Mouse (Mus musculus) heart, postnatal 0 days (tissue): Measurements from ENCODE around the gene Lpp. TPM values are rescaled to one million over a fixed set of nuclear protein-coding genes. Genes with fewer than 3 reads are reported as not detected.

ENCODE experiments used
- ATAC-seq: fragments of 200-750 bp; cut with Nextera tagmentation; 2 replicates; pipeline ENCODE4 v1.8.0; 2017; ENCODE audit warnings: low read depth, moderate number of reproducible peaks, moderate library complexity; ENCODE audit not compliant: insufficient read depth
- DNase-seq: peaks from one replicate; pipeline ENCODE4 v3.0.0-alpha.2; 2016; ENCODE audit warnings: low spot score
- H3K27ac ChIP-seq: fragments of 300-500 bp; sonication (generic); 2 replicates; pipeline ENCODE4 v1.5.1; 2014; ENCODE audit warnings: low read depth, mild to moderate bottlenecking
- H3K27me3 ChIP-seq: fragments of 300-500 bp; sonication (generic); 2 replicates; pipeline ENCODE4 v1.6.1; 2014; ENCODE audit warnings: low read length, mixed read lengths; ENCODE audit not compliant: control insufficient read depth, insufficient read depth
- H3K36me3 ChIP-seq: fragments of 300-500 bp; sonication (generic); replicated peaks from 2 replicates; pipeline ENCODE4 v1.6.1; 2014; ENCODE audit warnings: low read length, mixed read lengths; ENCODE audit not compliant: control insufficient read depth, insufficient read depth
- H3K4me1 ChIP-seq: fragments of 300-500 bp; sonication (generic); 2 replicates; pipeline ENCODE4 v1.6.1; 2014; ENCODE audit warnings: antibody characterized with exemption; ENCODE audit not compliant: control insufficient read depth, insufficient read depth
- H3K4me2 ChIP-seq: fragments of 300-500 bp; sonication (generic); 2 replicates; pipeline ENCODE4 v1.6.1; 2014; ENCODE audit warnings: low read depth, mild to moderate bottlenecking, low read length, moderate library complexity
- H3K4me3 ChIP-seq: fragments of 300-500 bp; sonication (generic); 2 replicates; pipeline ENCODE4 v1.5.1; 2014; ENCODE audit warnings: low read depth, low read length
- H3K9ac ChIP-seq: fragments of 300-500 bp; sonication (generic); replicated peaks from 2 replicates; pipeline ENCODE4 v1.6.1; 2014; ENCODE audit warnings: low read depth, low read length, mixed read lengths
- H3K9me3 ChIP-seq: fragments of 300-500 bp; sonication (generic); replicated peaks from 2 replicates; pipeline ENCODE4 v1.6.1; 2016; ENCODE audit warnings: low read length; ENCODE audit not compliant: control insufficient read depth
- CTCF ChIP-seq: IDR thresholded peaks from 2 replicates; pipeline ENCODE4 v1.5.1; 2016; ENCODE audit warnings: antibody characterized with exemption, control low read depth, low read depth
- EP300 ChIP-seq: IDR thresholded peaks from 2 replicates; pipeline ENCODE4 v1.6.1; 2016; ENCODE audit warnings: antibody characterized with exemption, low read depth
- WGBS: fragments of 180-500 bp; shearing (Covaris S2); extraction: QIAGEN DNeasy Blood & Tissue Kit; methylation state at CpG from one replicate; pipeline ENCODE4 v1.1.7; 2014; 5-methylcytosine and 5-hydroxymethylcytosine counted together
- polyA plus RNA-seq: library from polyadenylated mRNA; unstranded; fragments of >200 nt; fragmentation: Nextera tagmentation; extraction: Ambion mirVana; gene quantifications from 2 replicates; pipeline ENCODE4 v1.2.1, GENCODE M21; 2015
- total RNA-seq: library from RNA; depleted of rRNA; stranded (reverse); fragments of >200 nt; gene quantifications from 2 replicates; pipeline ENCODE4 v1.2.3, GENCODE M21; 2014; ENCODE audit warnings: low replicate concordance

Gene Lpp
- total and polyA plus RNA-seq, 2 experiments from 2014 or later = 32.1 to 77.4 TPM

DNA sequence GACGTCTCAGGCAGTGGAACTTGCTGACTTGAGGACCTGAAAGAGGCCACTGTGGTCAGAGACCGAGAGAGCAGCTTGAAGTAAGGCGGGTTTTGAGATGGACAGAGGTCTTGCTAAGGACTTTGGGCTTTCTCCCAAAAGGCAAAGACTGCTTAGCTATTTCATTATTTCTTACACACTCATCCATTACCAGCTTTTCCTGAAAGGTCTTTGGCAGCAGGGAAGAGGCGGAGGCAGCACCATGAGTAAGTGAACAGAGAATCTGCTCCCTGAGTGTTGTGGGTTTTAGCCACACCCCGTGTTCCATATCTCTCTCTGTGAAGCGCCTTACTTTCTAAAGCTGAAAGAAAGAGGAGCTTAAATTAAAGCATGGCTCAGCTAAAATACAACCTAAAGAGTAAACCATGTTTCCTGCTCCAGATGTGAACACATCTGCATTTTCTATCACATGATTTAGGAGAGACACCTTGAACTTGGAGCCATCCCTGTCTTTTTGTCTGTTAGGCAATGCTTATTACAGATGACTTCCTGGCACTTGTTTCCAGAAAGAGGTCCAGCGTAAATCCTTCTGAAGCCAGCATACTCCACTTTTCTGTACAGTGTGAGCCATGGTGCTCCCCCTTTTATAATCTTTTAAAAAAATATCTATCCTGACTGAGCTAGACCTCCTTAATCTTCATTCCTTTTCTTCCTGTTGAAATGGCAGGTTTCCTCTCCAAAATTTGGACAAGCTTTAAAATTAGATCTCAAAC is 520.5 kb downstream of the Lpp start:
- Histone ChIP-seq H3K9ac (no peak overlapping the region), H3K4me3 (no peak overlapping the region), H3K9me3 (no peaks in the 10 kb centered on the region), H3K4me1 (peaks cover 21% of the 10 kb centered on the region; the same call in 1 of the 2 replicates), H3K27ac (peak overlapping the region; percentile 74), H3K4me2 (no peak overlapping the region; the same call in 1 of the 2 replicates), H3K27me3 (no peaks in the 10 kb centered on the region), H3K36me3 (no peaks in the 10 kb centered on the region)
- DNase-seq (peak; percentile 46), ATAC-seq (no peak)
- 43% methylated on average over 7 of the region's 7 CpGs for WGBS
- TF ChIP-seq EP300 = no peak
- TF ChIP-seq CTCF = no peak

DNA sequence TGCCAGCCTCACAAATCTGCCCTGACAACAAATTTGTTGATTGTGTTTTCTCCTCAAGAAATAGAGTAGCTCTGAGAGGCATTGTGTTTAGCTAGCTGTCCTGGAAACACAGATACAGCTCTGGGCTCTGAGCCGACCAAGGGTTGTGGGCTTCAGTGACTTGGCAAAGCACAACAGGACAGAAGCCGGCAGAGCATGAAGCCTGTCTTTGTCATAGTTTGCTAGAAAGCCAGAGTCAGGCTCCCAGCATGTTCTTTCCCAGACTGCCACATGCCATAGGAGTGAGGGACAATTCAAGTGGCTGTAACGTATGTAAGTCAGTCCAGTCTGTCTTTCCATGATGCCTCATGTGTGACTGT is 521.1 kb downstream of the Lpp start:
- DNase-seq = peak; percentile 92
- Histone ChIP-seq H3K4me3 (no peak overlapping the region), H3K36me3 (no peaks in the 10 kb centered on the region), H3K9ac (no peak overlapping the region), H3K27me3 (no peaks in the 10 kb centered on the region), H3K4me1 (peaks cover 21% of the 10 kb centered on the region; the same call in 1 of the 2 replicates), H3K4me2 (no peak overlapping the region), H3K9me3 (no peaks in the 10 kb centered on the region), H3K27ac (peak overlapping the region; percentile 74)
- WGBS = 20% methylated on average over 3 of the region's 3 CpGs
- TF ChIP-seq CTCF (no peak), EP300 (no peak)
- peak; percentile 85 for ATAC-seq

DNA sequence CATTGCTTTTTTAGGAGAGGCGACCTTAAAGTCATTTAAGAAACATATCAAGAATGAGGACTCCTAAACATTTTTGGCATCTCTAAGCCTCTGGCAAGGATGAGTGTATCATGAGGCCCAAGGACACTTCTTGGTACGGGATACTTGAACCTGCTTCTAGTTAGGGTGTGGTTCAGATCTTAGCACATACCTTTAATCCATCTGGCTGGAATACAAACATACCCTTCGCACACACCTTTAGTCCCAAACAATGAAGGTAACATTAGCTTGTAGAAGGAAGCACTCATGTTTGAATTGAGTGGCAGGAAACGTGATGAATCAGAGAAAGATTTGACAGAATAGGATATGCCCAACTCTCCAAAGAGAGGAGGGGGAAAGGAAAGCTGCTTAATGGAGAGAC is 522.2 kb downstream of the Lpp start:
- Histone ChIP-seq H3K36me3 (no peaks in the 10 kb centered on the region), H3K4me3 (no peak overlapping the region), H3K27ac (no peak overlapping the region), H3K9ac (no peak overlapping the region), H3K4me2 (no peak overlapping the region), H3K4me1 (peaks cover 21% of the 10 kb centered on the region; the same call in 1 of the 2 replicates), H3K27me3 (no peaks in the 10 kb centered on the region), H3K9me3 (no peaks in the 10 kb centered on the region)
- DNase-seq (no peak), ATAC-seq (no peak)
- 89% methylated on average over 4 of the region's 4 CpGs for WGBS
- no peak for TF ChIP-seq CTCF
- TF ChIP-seq EP300 = no peak

DNA sequence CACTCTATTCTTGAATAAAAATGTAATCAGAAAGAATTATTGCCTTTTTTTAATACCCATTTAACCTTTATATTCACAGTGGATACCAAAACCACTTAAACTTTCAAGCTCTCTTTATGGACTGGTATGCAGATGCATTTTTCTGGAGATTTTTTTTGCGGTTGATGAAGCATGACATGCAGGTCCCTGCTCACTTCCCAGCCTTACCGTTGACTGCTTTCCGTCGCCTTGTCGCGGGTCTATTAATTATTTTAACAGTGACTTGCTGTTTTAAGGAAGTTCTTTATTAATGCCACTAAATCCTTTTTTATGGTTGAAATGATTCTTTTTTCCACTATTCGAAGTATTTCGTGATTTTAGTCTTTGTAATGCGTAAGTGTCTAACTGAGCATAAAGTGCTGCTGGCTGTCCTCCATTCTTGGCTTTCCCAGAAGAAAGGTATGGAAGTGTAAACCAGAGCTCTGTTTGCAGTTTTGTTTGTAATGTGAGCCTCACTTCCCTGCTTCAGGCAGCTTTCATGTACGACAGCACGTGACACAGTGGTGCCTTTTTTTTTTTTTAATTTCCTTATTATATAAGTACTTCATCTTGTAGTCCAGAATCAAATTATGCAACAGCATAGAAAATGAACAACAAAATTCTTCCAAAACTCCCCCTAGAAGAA is 526.2 kb downstream of the Lpp start:
- WGBS = 84% methylated on average over 11 of the region's 11 CpGs

DNA sequence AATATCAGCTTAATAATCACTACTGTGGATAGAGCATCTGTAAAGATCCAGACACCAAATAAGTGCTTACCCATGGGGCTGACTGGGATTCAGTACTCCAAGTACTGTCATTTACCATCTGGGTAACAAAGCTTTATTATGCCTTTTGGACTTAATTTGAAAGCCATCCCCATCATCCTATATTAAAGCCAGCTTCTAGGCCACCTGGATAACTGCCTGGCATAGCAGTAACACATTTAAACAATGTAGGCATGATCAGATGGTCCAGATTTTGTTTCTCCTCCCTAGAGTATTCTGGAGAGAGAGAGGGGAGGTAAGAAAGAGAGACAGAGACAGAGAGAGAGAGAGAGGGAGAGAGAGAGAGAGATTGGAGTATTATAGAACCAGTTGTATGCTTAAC is 536.8 kb downstream of the Lpp start:
- Histone ChIP-seq H3K9me3 (no peaks in the 10 kb centered on the region), H3K4me3 (no peak overlapping the region), H3K36me3 (no peaks in the 10 kb centered on the region), H3K4me1 (peaks cover 3% of the 10 kb centered on the region; the same call in 1 of the 2 replicates), H3K9ac (no peak overlapping the region), H3K27me3 (no peaks in the 10 kb centered on the region), H3K27ac (no peak overlapping the region), H3K4me2 (no peak overlapping the region)
- no peak for TF ChIP-seq CTCF
- no peak for TF ChIP-seq EP300
- ATAC-seq = no peak
- no peak for DNase-seq

More for the DNA sequence above, 526.2 kb downstream of the Lpp start:
- H3K27me3 ChIP-seq = no peaks in the 10 kb centered on the region
- DNase-seq (no peak), ATAC-seq (no peak)
- no peak overlapping the region for H3K4me3 ChIP-seq
- H3K4me2 ChIP-seq = no peak overlapping the region
- no peak for TF ChIP-seq EP300
- TF ChIP-seq CTCF = no peak
- no peak overlapping the region for H3K27ac ChIP-seq
- H3K9ac ChIP-seq = no peak overlapping the region
- H3K36me3 ChIP-seq = no peaks in the 10 kb centered on the region
- peaks cover 7% of the 10 kb centered on the region; the same call in 1 of the 2 replicates for H3K4me1 ChIP-seq
- H3K9me3 ChIP-seq = no peaks in the 10 kb centered on the region
